Mouse (Mus musculus): ENCODE data around the gene Nfam1.

DNA sequence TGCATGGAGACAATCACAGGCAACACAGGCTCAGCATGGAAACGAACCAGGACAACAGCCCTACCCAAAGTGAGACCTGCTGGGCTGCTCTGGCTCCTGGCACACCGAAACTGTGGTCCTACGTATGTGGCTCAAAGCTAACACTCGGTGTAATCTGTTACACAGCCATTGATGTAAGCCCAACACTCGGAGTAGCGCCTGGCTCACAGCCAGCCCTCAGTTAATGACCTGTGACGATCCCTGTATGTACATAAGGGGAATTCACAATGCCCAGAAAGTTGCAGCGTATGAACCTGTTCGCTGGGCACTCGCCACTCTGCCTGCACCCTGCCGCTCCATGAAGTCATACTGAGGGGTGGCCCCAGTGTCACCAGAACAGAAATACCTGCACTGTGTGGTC is 20.2 kb upstream of the Nfam1 start:
- TF ChIP-seq POLR2A (IDR thresholded peaks at IDR 0.05; ENCODE audit: borderline replicate concordance, insufficient read depth, low read length) (no peak), CTCF (IDR thresholded peaks at IDR 0.05; ENCODE audit: borderline replicate concordance, insufficient read depth, low read depth, low read length) (no peak)
